Mouse (Mus musculus): ENCODE measurements around the gene Nfib.

DNA sequence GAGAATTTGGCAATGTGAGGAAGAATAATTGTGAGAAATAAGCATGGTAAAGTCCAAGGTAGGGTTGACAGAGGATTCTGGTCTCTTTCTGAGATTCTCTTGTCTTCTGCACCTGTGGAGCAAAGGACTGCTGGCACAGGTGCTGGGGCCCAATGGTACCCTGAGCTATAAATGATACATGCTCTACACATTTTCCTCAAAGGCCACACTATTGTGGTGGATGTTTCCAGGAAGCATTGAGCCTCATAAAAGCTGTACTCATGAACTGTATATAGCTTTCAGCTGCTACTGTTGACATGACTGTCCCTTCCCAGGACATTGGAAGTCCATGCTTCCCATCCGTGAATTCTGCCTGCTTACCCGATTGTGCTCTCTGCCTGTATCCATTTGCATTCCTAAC lies 418.1 kb downstream of the Nfib start:
- TF ChIP-seq CTCF (IDR thresholded peaks at IDR 0.05; ENCODE audit: low read depth) (no peak), EP300 (IDR thresholded peaks at IDR 0.05; ENCODE audit: low read depth) (no peak)

All from liver, embryonic 14.5 days (tissue).